Mouse (Mus musculus) bone marrow macrophage, adult 2 months (primary cell): Measurements from ENCODE around the gene Ghrhr.

Experiments used
- CTCF ChIP-seq: IDR thresholded peaks from 2 replicates; pipeline ENCODE4 v1.5.1; 2012; ENCODE audit warnings: low read depth, mild to moderate bottlenecking, low read length, moderate library complexity
- POLR2A ChIP-seq: IDR thresholded peaks from 2 replicates; pipeline ENCODE4 v1.6.1; 2012; ENCODE audit warnings: mild to moderate bottlenecking, low read depth, low read length, borderline replicate concordance

GRCm38 (mm10) chr6:55403411-55404309 lies 27.6 kb downstream of the Ghrhr start:
- no peak for TF ChIP-seq CTCF
- no peak for TF ChIP-seq POLR2A
